ENCODE assay signal across 10 mouse cellular contexts in the genomic region with DNA sequence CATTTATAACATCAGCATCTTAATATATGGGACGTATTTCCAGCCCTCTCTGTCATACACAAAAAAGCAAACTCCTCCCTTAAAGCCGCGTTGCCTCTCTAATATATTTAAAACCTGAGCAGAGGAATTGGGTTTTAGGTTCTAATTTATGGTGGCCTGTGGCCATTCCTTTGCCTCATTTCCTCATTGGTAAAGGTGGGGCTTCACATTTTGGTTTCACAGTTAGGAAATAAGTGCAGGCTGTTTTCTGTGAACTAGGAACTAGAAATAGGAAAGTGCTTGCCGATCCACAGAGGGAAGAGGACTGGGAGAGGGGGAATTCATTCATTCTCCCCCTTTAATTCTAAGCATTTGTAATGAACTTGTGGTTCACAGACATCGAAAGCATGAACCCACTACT. TPM values are rescaled to one million over a fixed set of nuclear protein-coding genes. Genes with fewer than 3 reads are reported as not detected.
DNase-seq lines count a peak whose midpoint lies in the region; ATAC-seq and TF ChIP-seq lines count a peak whose summit lies in the region.
"Had no signal": no experiment of that assay in that cellular context is flagged by ENCODE, and none has a peak within 500 bp of the region (broad histone marks: within the 10 kb centered on the region; RNA-seq: fewer than 3 reads in every experiment).

No protein-coding gene starts in this region.

- peaks cover 34% of the 10 kb centered on the region for H3K4me1 ChIP-seq in kidney, embryonic 14.5 days (ENCODE audit: control insufficient read depth, insufficient read depth, low read length)
- H3K4me1 ChIP-seq in hindbrain, postnatal 0 days (ENCODE audit: insufficient read depth, low read length), result peaks cover 14% of the 10 kb centered on the region
- H3K4me1 ChIP-seq in midbrain, embryonic 14.5 days (ENCODE audit: control insufficient read depth, insufficient read depth, low read length), result peaks cover 27% of the 10 kb centered on the region

- no peak overlapping the region for H3K27ac ChIP-seq in kidney, embryonic 14.5 days (ENCODE audit: low read depth, low read length)
- peak overlapping the region; percentile 95; the same call in 1 of the 2 replicates for H3K27ac ChIP-seq in hindbrain, postnatal 0 days
- H3K27ac ChIP-seq in midbrain, embryonic 14.5 days (replicated peaks; ENCODE audit: low read depth, low read length), result no peak overlapping the region

- no peaks in the 10 kb centered on the region for H3K9me3 ChIP-seq in kidney, embryonic 14.5 days (ENCODE audit: control insufficient read depth, low read length)
- no peaks in the 10 kb centered on the region for H3K9me3 ChIP-seq in hindbrain, postnatal 0 days (ENCODE audit: low read length)
- H3K9me3 ChIP-seq in midbrain, embryonic 14.5 days (ENCODE audit: control insufficient read depth, low read length), result no peaks in the 10 kb centered on the region

- TF ChIP-seq CTCF in hindbrain, postnatal 0 days (IDR thresholded peaks at IDR 0.05; ENCODE audit: low read depth), result no peak

- no peaks in the 10 kb centered on the region for H3K36me3 ChIP-seq in kidney, embryonic 14.5 days (ENCODE audit: control insufficient read depth, insufficient read depth, low read length)
- H3K36me3 ChIP-seq in hindbrain, postnatal 0 days (ENCODE audit: insufficient read depth, low read length), result no peaks in the 10 kb centered on the region
- H3K36me3 ChIP-seq in midbrain, embryonic 14.5 days (ENCODE audit: control insufficient read depth, insufficient read depth, low read length), result no peaks in the 10 kb centered on the region

- peak overlapping the region; percentile 92 for H3K9ac ChIP-seq in kidney, embryonic 14.5 days (ENCODE audit: low read depth, low read length)
- peak overlapping the region; percentile 94; the same call in 1 of the 2 replicates for H3K9ac ChIP-seq in hindbrain, postnatal 0 days (replicated peaks; ENCODE audit: low read length)
- peak overlapping the region; percentile 93 for H3K9ac ChIP-seq in midbrain, embryonic 14.5 days (replicated peaks; ENCODE audit: low read length)

- DNase-seq in kidney, adult 11 months, result no peak
- peak; percentile 11 for DNase-seq in c-Kit-positive CD71-positive TER-119-positive erythroid progenitor cells, embryonic 14.5 days (ENCODE audit: low spot score)
- DNase-seq in hindbrain, postnatal 0 days (ENCODE audit: low spot score), result no peak
- no peak for DNase-seq in midbrain, embryonic 14.5 days
- DNase-seq in urinary bladder, postnatal 25 days (ENCODE audit: low spot score), result no peak
- DNase-seq in adrenal gland, postnatal 25 days, result no peak
- no peak for DNase-seq in right cerebral cortex, adult 18-20 months

- H3K4me3 ChIP-seq in kidney, embryonic 14.5 days (ENCODE audit: low read length), result peak overlapping the region; percentile 87
- peak overlapping the region; percentile 99 for H3K4me3 ChIP-seq in hindbrain, postnatal 0 days (ENCODE audit: low read length)
- H3K4me3 ChIP-seq in midbrain, embryonic 14.5 days (replicated peaks; ENCODE audit: low read depth, low read length), result peak overlapping the region; percentile 96

- no peaks in the 10 kb centered on the region for H3K27me3 ChIP-seq in kidney, embryonic 14.5 days (ENCODE audit: control insufficient read depth, insufficient read depth, low read length)
- no peaks in the 10 kb centered on the region for H3K27me3 ChIP-seq in hindbrain, postnatal 0 days (ENCODE audit: insufficient read depth, low read length)
- H3K27me3 ChIP-seq in midbrain, embryonic 14.5 days (ENCODE audit: control insufficient read depth, insufficient read depth, low read length), result no peaks in the 10 kb centered on the region
- H3K27me3 ChIP-seq: Patski had no signal

- ATAC-seq in kidney, embryonic 14.5 days (ENCODE audit: low FRiP score, low TSS enrichment), result no peak
- no peak for ATAC-seq in hindbrain, postnatal 0 days
- ATAC-seq in midbrain, embryonic 14.5 days (ENCODE audit: low FRiP score, low TSS enrichment), result no peak
- ATAC-seq: Patski had no signal

- 29% methylated on average over 5 of the region's 5 CpGs for WGBS in kidney, embryonic 14.5 days
- 34% methylated on average over 5 of the region's 5 CpGs for whole genome bisulfite sequencing in hindbrain, postnatal 0 days
- WGBS in midbrain, embryonic 14.5 days, result 50% methylated on average over 5 of the region's 5 CpGs

- peak overlapping the region; percentile 75 for H3K4me2 ChIP-seq in kidney, embryonic 14.5 days (replicated peaks; ENCODE audit: low read depth, low read length)
- peak overlapping the region; percentile 84 for H3K4me2 ChIP-seq in hindbrain, postnatal 0 days (ENCODE audit: low read depth, low read length)
- H3K4me2 ChIP-seq in midbrain, embryonic 14.5 days (ENCODE audit: low read length), result peak overlapping the region; percentile 94

RNA-seq across cellular contexts. Expression of a gene that starts 1.8 kb away (rescaled TPM):
- 378 and 417 TPM in 2 replicates for polyA plus RNA-seq in kidney, embryonic 14.5 days (2014; fragmentation: Nextera tagmentation; extraction: Ambion mirVana)
- total RNA-seq in hindbrain, postnatal 0 days (2014; rRNA removed), result 108 and 131 TPM in 2 replicates
- polyA plus RNA-seq in hindbrain, postnatal 0 days (2015; fragmentation: Nextera tagmentation; extraction: Ambion mirVana), result 414 and 417 TPM in 2 replicates
- 322 and 338 TPM in 2 replicates for polyA plus RNA-seq in midbrain, embryonic 14.5 days (2014; fragmentation: Nextera tagmentation; extraction: Ambion mirVana)
- total RNA-seq in adrenal gland, postnatal 25 days (2021), result 170 and 172 TPM in 2 replicates

RNA-seq across cellular contexts. Expression of a gene that starts 40.7 kb away (rescaled TPM):
- 2.5 and 3.2 TPM in 2 replicates for polyA plus RNA-seq in kidney, embryonic 14.5 days (2014; fragmentation: Nextera tagmentation; extraction: Ambion mirVana)
- not detected in 2 replicates for total RNA-seq in hindbrain, postnatal 0 days (2014; rRNA removed)
- polyA plus RNA-seq in hindbrain, postnatal 0 days (2015; fragmentation: Nextera tagmentation; extraction: Ambion mirVana), result 0.16 TPM in 1 of 2 replicates, not detected in the other
- 0.27 and 0.39 TPM in 2 replicates for polyA plus RNA-seq in midbrain, embryonic 14.5 days (2014; fragmentation: Nextera tagmentation; extraction: Ambion mirVana)
- not detected in 2 replicates for total RNA-seq in adrenal gland, postnatal 25 days (2021)

RNA-seq across cellular contexts. Expression of a gene that starts 43.2 kb away (rescaled TPM):
- polyA plus RNA-seq in kidney, embryonic 14.5 days (2014; fragmentation: Nextera tagmentation; extraction: Ambion mirVana), result not detected in 2 replicates
- not detected in 2 replicates for total RNA-seq in hindbrain, postnatal 0 days (2014; rRNA removed)
- not detected in 2 replicates for polyA plus RNA-seq in hindbrain, postnatal 0 days (2015; fragmentation: Nextera tagmentation; extraction: Ambion mirVana)
- not detected in 2 replicates for polyA plus RNA-seq in midbrain, embryonic 14.5 days (2014; fragmentation: Nextera tagmentation; extraction: Ambion mirVana)
- not detected in 2 replicates for total RNA-seq in adrenal gland, postnatal 25 days (2021)
- polyA plus RNA-seq: gonadal fat pad, adult 2 months; Patski had no signal

RNA-seq across cellular contexts. Expression of a gene that starts 46.9 kb away (rescaled TPM):
- polyA plus RNA-seq in kidney, embryonic 14.5 days (2014; fragmentation: Nextera tagmentation; extraction: Ambion mirVana), result 249 and 258 TPM in 2 replicates
- 131 and 161 TPM in 2 replicates for total RNA-seq in hindbrain, postnatal 0 days (2014; rRNA removed)
- polyA plus RNA-seq in hindbrain, postnatal 0 days (2015; fragmentation: Nextera tagmentation; extraction: Ambion mirVana), result 212 and 219 TPM in 2 replicates
- polyA plus RNA-seq in midbrain, embryonic 14.5 days (2014; fragmentation: Nextera tagmentation; extraction: Ambion mirVana), result 184 and 205 TPM in 2 replicates
- 157 and 183 TPM in 2 replicates for total RNA-seq in adrenal gland, postnatal 25 days (2021)

RNA-seq across cellular contexts. Expression of a gene that starts 47.1 kb away (rescaled TPM):
- 126 and 154 TPM in 2 replicates for polyA plus RNA-seq in kidney, embryonic 14.5 days (2014; fragmentation: Nextera tagmentation; extraction: Ambion mirVana)
- total RNA-seq in hindbrain, postnatal 0 days (2014; rRNA removed), result 102 and 113 TPM in 2 replicates
- 143 TPM in 2 replicates for polyA plus RNA-seq in hindbrain, postnatal 0 days (2015; fragmentation: Nextera tagmentation; extraction: Ambion mirVana)
- 99.0 and 107 TPM in 2 replicates for polyA plus RNA-seq in midbrain, embryonic 14.5 days (2014; fragmentation: Nextera tagmentation; extraction: Ambion mirVana)
- 65.2 and 75.9 TPM in 2 replicates for total RNA-seq in adrenal gland, postnatal 25 days (2021)
